Mouse (Mus musculus) MEL (cell line): ENCODE measurements around the gene Sp9. TPM values are rescaled to one million over a fixed set of nuclear protein-coding genes. Genes with fewer than 3 reads are reported as not detected.

Experiments used
- DNase-seq: peaks from one replicate; pipeline ENCODE4 v3.0.0; 2011; ENCODE audit warnings: low read depth, low spot score
- H3K27ac ChIP-seq: 2 replicates; pipeline ENCODE4 v1.5.1; 2012; ENCODE audit warnings: low read depth, mild to moderate bottlenecking, control low read depth, low read length, moderate library complexity; ENCODE audit not compliant: control insufficient read depth
- H3K27me3 ChIP-seq, 2 experiments: fragments of 150-350 bp in 1 of 2; sonication (generic) in 1 of 2; 2 replicates each; pipeline ENCODE4 v1.6.1; 2012; ENCODE audit warnings: low read length in 2 of 2, mild to moderate bottlenecking in 2 of 2, improper control_type of control experiment in 1 of 2, moderate library complexity in 1 of 2; ENCODE audit not compliant: insufficient read depth in 2 of 2, control insufficient read depth in 1 of 2
- H3K36me3 ChIP-seq, 2 experiments: 2 replicates each; pipeline ENCODE4 v1.6.1; 2012 to 2014; ENCODE audit warnings: low read length in 2 of 2, improper control_type of control experiment in 1 of 2, inconsistent platforms in 1 of 2, mild to moderate bottlenecking in 1 of 2; ENCODE audit not compliant: insufficient read depth in 2 of 2, control insufficient read depth in 1 of 2
- H3K4me1 ChIP-seq, 2 experiments: fragments of 150-350 bp in 1 of 2; sonication (generic) in 1 of 2; 2 replicates each; pipeline ENCODE4 v1.6.1; 2012; ENCODE audit warnings: low read length in 2 of 2, improper control_type of control experiment in 1 of 2, mild to moderate bottlenecking in 1 of 2; ENCODE audit not compliant: insufficient read depth in 2 of 2, control insufficient read depth in 1 of 2
- H3K4me3 ChIP-seq, 2 experiments: fragments of 150-350 bp in 1 of 2; sonication (generic) in 1 of 2; 2 replicates each; pipeline ENCODE4 v1.5.1; 2012; ENCODE audit warnings: low read depth in 2 of 2, low read length in 2 of 2, mild to moderate bottlenecking in 2 of 2, moderate library complexity in 2 of 2, control low read depth in 1 of 2, improper control_type of control experiment in 1 of 2; ENCODE audit not compliant: control insufficient read depth in 1 of 2, insufficient read depth in 1 of 2
- H3K79me2 ChIP-seq: 2 replicates; pipeline ENCODE4 v1.6.1; 2012; ENCODE audit warnings: mild to moderate bottlenecking, low read length, moderate library complexity; ENCODE audit not compliant: control insufficient read depth, poor library complexity, insufficient read depth
- H3K9ac ChIP-seq: 2 replicates; pipeline ENCODE4 v1.6.1; 2012; ENCODE audit warnings: low read depth, mild to moderate bottlenecking, control low read depth, low read length, moderate library complexity; ENCODE audit not compliant: control insufficient read depth, poor library complexity, severe bottlenecking
- H3K9me3 ChIP-seq: fragments of 150-350 bp; sonication (generic); replicated peaks from 2 replicates; pipeline ENCODE4 v1.6.1; 2012; ENCODE audit warnings: mild to moderate bottlenecking, low read length, improper control_type of control experiment, moderate library complexity; ENCODE audit not compliant: insufficient read depth
- BHLHE40 ChIP-seq: IDR thresholded peaks from 2 replicates; pipeline ENCODE4 v1.6.1; 2012; ENCODE audit warnings: low read depth, mild to moderate bottlenecking, inconsistent platforms, low read length, improper control_type of control experiment, borderline replicate concordance
- CHD1 ChIP-seq: IDR thresholded peaks from 2 replicates; pipeline ENCODE4 v1.6.1; 2012; ENCODE audit warnings: low read depth, mild to moderate bottlenecking, inconsistent platforms, low read length, improper control_type of control experiment
- CHD2 ChIP-seq: IDR thresholded peaks from 2 replicates; pipeline ENCODE4 v1.6.1; 2011; ENCODE audit warnings: low read length, improper control_type of control experiment
- ELF1 ChIP-seq: IDR thresholded peaks from 2 replicates; pipeline ENCODE4 v1.6.1; 2014; ENCODE audit warnings: low read depth, mild to moderate bottlenecking, inconsistent platforms, low read length, improper control_type of control experiment, moderate library complexity
- EP300 ChIP-seq, 2 experiments: IDR thresholded peaks; 2 replicates each; pipeline ENCODE4 v1.6.1; 2011; ENCODE audit warnings: improper control_type of control experiment in 2 of 2, low read length in 2 of 2, low read depth in 1 of 2, mild to moderate bottlenecking in 1 of 2
- GATA1 ChIP-seq: IDR thresholded peaks from 2 replicates; pipeline ENCODE4 v1.6.1; 2011; ENCODE audit warnings: low read depth, low read length, improper control_type of control experiment
- MAZ ChIP-seq: IDR thresholded peaks from 2 replicates; pipeline ENCODE4 v1.6.1; 2012; ENCODE audit warnings: low read depth, mild to moderate bottlenecking, inconsistent platforms, low read length, improper control_type of control experiment
- MEF2A ChIP-seq: IDR thresholded peaks from 2 replicates; pipeline ENCODE4 v1.6.1; 2014; ENCODE audit warnings: low read depth, mild to moderate bottlenecking, inconsistent platforms, low read length, improper control_type of control experiment; ENCODE audit not compliant: poor library complexity, insufficient replicate concordance, severe bottlenecking; ENCODE audit errors: extremely low read depth
- MXI1 ChIP-seq: IDR thresholded peaks from 2 replicates; pipeline ENCODE4 v1.6.1; 2011; ENCODE audit warnings: mild to moderate bottlenecking, low read depth, low read length, improper control_type of control experiment
- NELFE ChIP-seq: IDR thresholded peaks from 2 replicates; pipeline ENCODE4 v1.6.1; 2011; ENCODE audit warnings: low read depth, low read length, improper control_type of control experiment
- NRF1 ChIP-seq: IDR thresholded peaks from 2 replicates; pipeline ENCODE4 v1.6.1; 2014; ENCODE audit warnings: low read depth, mild to moderate bottlenecking, inconsistent platforms, low read length, improper control_type of control experiment, moderate library complexity; ENCODE audit not compliant: poor library complexity, insufficient read depth, severe bottlenecking
- RAD21 ChIP-seq: IDR thresholded peaks from 2 replicates; pipeline ENCODE4 v1.6.1; 2011; ENCODE audit warnings: mild to moderate bottlenecking, low read depth, low read length, improper control_type of control experiment
- SIN3A ChIP-seq: IDR thresholded peaks from 2 replicates; pipeline ENCODE4 v1.6.1; 2012; ENCODE audit warnings: low read length, improper control_type of control experiment, inconsistent platforms
- TBP ChIP-seq: IDR thresholded peaks from 2 replicates; pipeline ENCODE4 v1.8.0; 2011; ENCODE audit warnings: low read depth, low read length, improper control_type of control experiment
- UBTF ChIP-seq: IDR thresholded peaks from 2 replicates; pipeline ENCODE4 v1.6.1; 2012; ENCODE audit warnings: low read depth, mild to moderate bottlenecking, inconsistent platforms, low read length, improper control_type of control experiment, moderate library complexity, borderline replicate concordance; ENCODE audit not compliant: insufficient read depth
- USF1 ChIP-seq: IDR thresholded peaks from 2 replicates; pipeline ENCODE4 v1.6.1; 2014; ENCODE audit warnings: low read depth, mild to moderate bottlenecking, inconsistent platforms, low read length, improper control_type of control experiment, moderate library complexity
- USF2 ChIP-seq, 2 experiments: IDR thresholded peaks; 2 replicates each; pipeline ENCODE4 v1.6.1; 2011 to 2012; ENCODE audit warnings: improper control_type of control experiment in 2 of 2, low read length in 2 of 2, borderline replicate concordance in 1 of 2, inconsistent platforms in 1 of 2, low read depth in 1 of 2, mild to moderate bottlenecking in 1 of 2; ENCODE audit not compliant: insufficient read depth in 1 of 2
- ZNF384 ChIP-seq: IDR thresholded peaks from 2 replicates; pipeline ENCODE4 v1.6.1; 2012; ENCODE audit warnings: low read depth, mild to moderate bottlenecking, inconsistent platforms, low read length, improper control_type of control experiment
- polyA plus RNA-seq, 2 experiments: library from polyadenylated mRNA; stranded (reverse) in 1 of 2; unstranded in 1 of 2; fragments of >175 nt in 1 of 2; fragments of >200 nt in 1 of 2; gene quantifications; 2 replicates each; pipeline versions ENCODE4 v1.2.1 to v1.2.4; 2012; ENCODE audit warnings: low replicate concordance in 2 of 2, low read depth in 1 of 2; ENCODE audit not compliant: insufficient read length in 2 of 2, insufficient read depth in 1 of 2, missing spikeins in 1 of 2
- total RNA-seq: library from RNA; depleted of rRNA; stranded (reverse); fragments of 300-350 nt; gene quantifications from 2 replicates; pipeline ENCODE4 v1.2.3, GENCODE M21; 2012

The Sp9 gene
- total and polyA plus RNA-seq, 3 experiments, result 0.03 to 0.39 TPM; not detected in 1

- no peak overlapping the region for H3K27ac ChIP-seq
- no peak for DNase-seq
- H3K36me3 ChIP-seq, result no peaks in the 10 kb centered on the region
- peaks cover 0 to under 1% of the 10 kb centered on the region in 2 experiments; a peak in 1 of 4 replicates for H3K4me1 ChIP-seq
- H3K4me3 ChIP-seq, result no peak overlapping the region
- H3K9me3 ChIP-seq, result no peaks in the 10 kb centered on the region
- no peaks in the 10 kb centered on the region for H3K27me3 ChIP-seq
- no peak for TF ChIP-seq UBTF
- TF ChIP-seq USF2 (IDR thresholded peaks at IDR 0.05; ENCODE audit: borderline replicate concordance in 1 of 2, insufficient read depth in 1 of 2, low read depth in 1 of 2, low read length in 2 of 2), result no peak
- no peak for TF ChIP-seq USF1
- TF ChIP-seq MEF2A, result no peak
- TF ChIP-seq TBP, result no peak
- no peak for TF ChIP-seq BHLHE40
- no peak for TF ChIP-seq EP300 (IDR thresholded peaks at IDR 0.05; ENCODE audit: low read depth in 1 of 2, low read length in 2 of 2)
- TF ChIP-seq NRF1, result no peak
- no peak for TF ChIP-seq ZNF384
- TF ChIP-seq CHD2, result no peak
- no peak for TF ChIP-seq SIN3A
- no peak for TF ChIP-seq CHD1
- no peak for TF ChIP-seq RAD21
- TF ChIP-seq MXI1, result no peak
- no peak for TF ChIP-seq GATA1
- H3K79me2 ChIP-seq, result no peaks in the 10 kb centered on the region
- no peak overlapping the region for H3K9ac ChIP-seq
Observed at GRCm38 (mm10) chr2:73264611-73265195, 7.0 kb upstream of the Sp9 start.

DNA sequence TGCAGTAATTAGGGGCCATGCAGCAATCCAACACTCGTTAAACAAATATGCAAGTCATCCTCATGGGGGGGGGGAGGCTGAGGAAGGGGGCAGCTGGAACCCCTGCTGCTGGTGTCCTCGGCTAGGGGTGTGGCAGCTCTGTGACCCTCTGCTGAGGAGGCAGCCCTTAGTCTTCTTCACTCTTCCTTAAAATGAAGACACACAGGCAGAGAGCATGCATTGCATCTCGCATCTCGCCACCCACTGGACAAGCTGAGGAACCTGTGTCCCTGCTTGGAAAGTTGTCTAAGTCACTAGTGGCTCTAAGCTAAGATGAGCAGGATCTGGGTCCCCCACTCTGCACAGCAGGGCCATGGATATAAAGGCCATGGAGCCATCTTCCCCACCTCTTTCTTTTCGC is 5.7 kb upstream of the Sp9 start:
- Histone ChIP-seq H3K27me3 (no peaks in the 10 kb centered on the region), H3K4me1 (no peaks in the 10 kb centered on the region), H3K9me3 (no peaks in the 10 kb centered on the region)
- TF ChIP-seq GATA1, result no peak
- no peak for TF ChIP-seq ELF1
- no peak for TF ChIP-seq RAD21
- no peak for TF ChIP-seq ZNF384
- TF ChIP-seq NELFE, result no peak
- no peak for TF ChIP-seq MAZ
- no peak for TF ChIP-seq MEF2A
- TF ChIP-seq, all 39 proteins: peak for 0
- H3K4me3 ChIP-seq, result no peak overlapping the region
- no peak overlapping the region for H3K9ac ChIP-seq
- no peaks in the 10 kb centered on the region for H3K79me2 ChIP-seq
- no peak for DNase-seq
- no peak overlapping the region for H3K27ac ChIP-seq
- no peaks in the 10 kb centered on the region for H3K36me3 ChIP-seq
